Mouse (Mus musculus) heart, embryonic 15.5 days (tissue): ENCODE results near the gene Gm45021. TPM values are rescaled to one million over a fixed set of nuclear protein-coding genes. Genes with fewer than 3 reads are reported as not detected.

Experiments
- ATAC-seq: fragments of 200-750 bp; cut with Nextera tagmentation; replicated peaks from 2 replicates; pipeline ENCODE4 v1.8.0; 2017; ENCODE audit warnings: low read depth, moderate TSS enrichment; ENCODE audit not compliant: insufficient number of reproducible peaks, insufficient read depth, low FRiP score
- H3K27ac ChIP-seq: fragments of 300-500 bp; sonication (generic); 2 replicates; pipeline ENCODE4 v1.5.1; 2015; ENCODE audit warnings: mild to moderate bottlenecking, inconsistent platforms
- H3K27me3 ChIP-seq: fragments of 300-500 bp; sonication (generic); 2 replicates; pipeline ENCODE4 v1.6.1; 2015; ENCODE audit warnings: inconsistent platforms
- H3K36me3 ChIP-seq: fragments of 300-500 bp; sonication (generic); 2 replicates; pipeline ENCODE4 v1.6.1; 2015; ENCODE audit warnings: mild to moderate bottlenecking, inconsistent platforms
- H3K4me1 ChIP-seq: fragments of 300-500 bp; sonication (generic); replicated peaks from 2 replicates; pipeline ENCODE4 v1.6.1; 2015; ENCODE audit warnings: inconsistent platforms
- H3K4me2 ChIP-seq: fragments of 300-500 bp; sonication (generic); 2 replicates; pipeline ENCODE4 v1.6.1; 2015; ENCODE audit warnings: inconsistent platforms, mild to moderate bottlenecking, moderate library complexity
- H3K4me3 ChIP-seq: fragments of 300-500 bp; sonication (generic); 2 replicates; pipeline ENCODE4 v1.5.1; 2015; ENCODE audit warnings: mild to moderate bottlenecking, inconsistent platforms
- H3K9ac ChIP-seq: fragments of 300-500 bp; sonication (generic); 2 replicates; pipeline ENCODE4 v1.6.1; 2015; ENCODE audit warnings: mild to moderate bottlenecking, inconsistent platforms
- H3K9me3 ChIP-seq: fragments of 300-500 bp; sonication (generic); replicated peaks from 2 replicates; pipeline ENCODE4 v1.6.1; 2016; ENCODE audit warnings: inconsistent platforms
- WGBS: fragments of 180-500 bp; shearing (Covaris S2); methylation state at CpG from one replicate; pipeline ENCODE4 v1.1.7; 2015; ENCODE audit warnings: mixed read lengths; 5-methylcytosine and 5-hydroxymethylcytosine counted together
- polyA plus RNA-seq: library from polyadenylated mRNA; unstranded; fragments of >200 nt; fragmentation: Nextera tagmentation; extraction: Ambion mirVana; gene quantifications from 2 replicates; pipeline ENCODE4 v1.2.1, GENCODE M21; 2015

The Gm45021 gene
- polyA plus RNA-seq, 1 experiment from 2014 or later: not detected

DNA sequence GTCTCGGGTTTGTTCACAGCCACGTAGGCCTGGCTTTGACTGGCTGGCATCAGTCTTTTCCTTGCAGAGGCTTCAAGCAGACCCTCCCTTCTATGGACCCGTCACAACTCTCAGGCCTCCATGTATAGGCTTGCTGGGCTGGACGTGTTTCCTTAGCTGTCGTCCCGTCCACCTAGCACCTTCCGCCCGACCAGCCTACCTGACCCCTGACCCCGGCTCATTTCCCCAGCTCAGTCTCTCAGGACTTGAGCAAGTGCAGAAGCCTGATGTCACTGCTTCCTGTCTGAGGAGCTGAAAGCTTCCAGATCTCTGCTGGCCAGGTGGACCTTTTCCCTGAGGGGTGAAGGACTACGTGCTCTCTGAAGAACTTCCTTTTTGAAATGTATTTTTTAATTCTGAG lies 16.1 kb upstream of the Gm45021 start:
- Histone ChIP-seq H3K9ac (no peak overlapping the region), H3K27me3 (no peaks in the 10 kb centered on the region), H3K9me3 (no peaks in the 10 kb centered on the region), H3K36me3 (no peaks in the 10 kb centered on the region), H3K27ac (peak overlapping the region; percentile 71), H3K4me3 (no peak overlapping the region), H3K4me2 (no peak overlapping the region), H3K4me1 (peaks cover 36% of the 10 kb centered on the region)
- WGBS: 33% methylated on average over 10 of the region's 10 CpGs
- ATAC-seq: no peak

GRCm38 (mm10) chr6:48573981-48574380 lies 15.4 kb upstream of the Gm45021 start:
- Histone ChIP-seq H3K4me1 (peaks cover 29% of the 10 kb centered on the region), H3K27ac (peak overlapping the region; percentile 53), H3K4me2 (no peak overlapping the region), H3K4me3 (no peak overlapping the region), H3K27me3 (no peaks in the 10 kb centered on the region), H3K9me3 (no peaks in the 10 kb centered on the region), H3K36me3 (no peaks in the 10 kb centered on the region), H3K9ac (no peak overlapping the region)
- WGBS: 54% methylated on average over 3 of the region's 3 CpGs
- ATAC-seq: no peak

DNA sequence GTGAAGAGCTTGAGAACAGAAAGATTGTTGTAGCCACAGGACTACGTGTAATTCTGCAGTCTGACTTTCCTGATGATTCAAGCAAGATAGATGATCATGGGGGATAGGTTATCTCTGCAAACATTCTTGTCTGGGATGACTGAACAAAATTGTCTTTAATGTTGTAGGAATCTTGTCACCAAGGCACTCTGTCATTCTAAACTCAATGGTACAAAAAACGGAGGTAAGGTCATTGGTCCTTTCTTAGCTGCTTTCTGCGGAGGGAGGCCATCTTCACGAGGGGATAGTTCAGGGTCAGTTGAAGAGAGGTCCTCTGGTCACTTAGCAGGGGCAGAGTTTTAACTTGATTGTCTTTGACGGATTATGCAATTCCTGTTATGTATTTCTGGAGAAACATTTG lies 10.7 kb upstream of the Gm45021 start:
- H3K27me3 ChIP-seq: no peaks in the 10 kb centered on the region
- no peak overlapping the region for H3K9ac ChIP-seq
- H3K27ac ChIP-seq: peak overlapping the region; percentile 81
- WGBS: 50% methylated on average over 5 of the region's 5 CpGs
- ATAC-seq: no peak
- no peaks in the 10 kb centered on the region for H3K36me3 ChIP-seq
- no peak overlapping the region for H3K4me3 ChIP-seq
- H3K9me3 ChIP-seq: no peaks in the 10 kb centered on the region
- H3K4me2 ChIP-seq: no peak overlapping the region
- H3K4me1 ChIP-seq: peaks cover 28% of the 10 kb centered on the region

- H3K4me3 ChIP-seq: no peak overlapping the region
These were observed 10.2 kb upstream of the Gm45021 start for GRCm38 (mm10) chr6:48579215-48579648.

DNA sequence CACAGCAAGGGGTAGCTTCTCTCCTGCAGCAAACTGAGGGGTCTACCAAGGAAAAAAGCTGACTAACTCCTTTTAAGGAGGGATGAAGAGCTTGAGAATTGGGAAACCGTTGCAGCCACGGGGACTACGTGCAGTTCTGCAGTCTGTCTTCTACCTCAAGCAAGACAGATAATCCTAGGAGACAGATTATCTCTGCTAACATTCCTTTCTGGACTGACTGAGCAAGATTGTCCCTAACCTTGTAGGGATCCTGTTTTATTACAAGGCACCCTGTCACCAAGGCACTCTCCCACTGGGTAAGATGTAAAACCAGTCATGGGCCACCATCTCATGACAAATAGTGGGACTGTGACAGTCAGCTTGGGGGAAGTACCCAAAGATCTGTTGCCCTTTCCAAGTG lies 8.2 kb upstream of the Gm45021 start:
- Histone ChIP-seq H3K9me3 (no peaks in the 10 kb centered on the region), H3K27me3 (no peaks in the 10 kb centered on the region), H3K4me3 (no peak overlapping the region), H3K9ac (no peak overlapping the region), H3K27ac (peak overlapping the region; percentile 68), H3K4me2 (no peak overlapping the region), H3K36me3 (no peaks in the 10 kb centered on the region), H3K4me1 (peaks cover 24% of the 10 kb centered on the region)
- 29% methylated on average over 3 of the region's 3 CpGs for WGBS
- ATAC-seq: peak; percentile 66

More at GRCm38 (mm10) chr6:48579215-48579648, 10.2 kb upstream of the Gm45021 start:
- 6% methylated on average over 5 of the region's 5 CpGs for WGBS
- peak overlapping the region; percentile 45 for H3K4me2 ChIP-seq
- peak overlapping the region; percentile 81 for H3K27ac ChIP-seq
- peaks cover 24% of the 10 kb centered on the region for H3K4me1 ChIP-seq
- H3K9ac ChIP-seq: no peak overlapping the region
- no peaks in the 10 kb centered on the region for H3K36me3 ChIP-seq
- no peaks in the 10 kb centered on the region for H3K9me3 ChIP-seq
- ATAC-seq: 0 out of 2 replicates have a peak, but pooled peaks have one; percentile 48
- no peaks in the 10 kb centered on the region for H3K27me3 ChIP-seq

GRCm38 (mm10) chr6:48582037-48582436 lies 7.4 kb upstream of the Gm45021 start:
- ATAC-seq: 0 out of 2 replicates have a peak, but pooled peaks have one; percentile 19
- Histone ChIP-seq H3K36me3 (no peaks in the 10 kb centered on the region), H3K9me3 (no peaks in the 10 kb centered on the region), H3K27ac (peak overlapping the region; percentile 12; the same call in 1 of the 2 replicates), H3K27me3 (no peaks in the 10 kb centered on the region), H3K4me2 (no peak overlapping the region), H3K9ac (no peak overlapping the region), H3K4me1 (peaks cover 24% of the 10 kb centered on the region), H3K4me3 (no peak overlapping the region)
- 59% methylated on average over 3 of the region's 3 CpGs for WGBS

DNA sequence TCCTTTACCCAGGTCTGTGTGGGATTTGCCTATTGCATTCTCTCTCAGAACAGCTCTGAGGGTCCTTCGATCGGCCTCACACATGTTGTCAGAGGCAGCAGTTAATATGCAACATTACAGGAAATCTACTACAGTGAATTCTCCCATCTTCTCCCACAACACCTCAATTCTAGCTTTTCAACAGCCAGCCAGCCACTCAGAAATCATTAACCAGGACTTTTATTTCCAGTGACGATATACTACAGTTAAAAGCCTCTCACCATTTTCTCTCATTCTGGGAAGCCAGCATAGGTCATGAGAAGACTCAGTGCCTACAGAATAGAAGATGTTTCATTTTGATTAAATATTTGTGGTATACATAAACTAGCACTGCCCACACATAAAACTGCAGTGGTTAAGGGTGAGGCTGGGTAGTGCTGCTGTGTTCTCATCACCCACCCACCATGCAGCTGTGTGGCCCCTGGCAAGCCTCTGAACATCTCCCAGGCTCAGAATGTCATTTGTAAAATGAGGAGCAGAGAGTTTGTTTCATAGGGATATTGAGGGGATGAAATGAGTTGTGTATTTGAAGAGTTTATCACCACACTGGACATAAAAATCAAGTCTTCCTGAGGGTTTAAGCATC lies 1.9 kb downstream of the Gm45021 start:
- Histone ChIP-seq H3K4me2 (no peak overlapping the region), H3K27me3 (no peaks in the 10 kb centered on the region), H3K4me3 (no peak overlapping the region), H3K36me3 (peaks cover 8% of the 10 kb centered on the region), H3K4me1 (peaks cover 32% of the 10 kb centered on the region), H3K9me3 (peaks cover 3% of the 10 kb centered on the region; the same call in 1 of the 2 replicates), H3K27ac (no peak overlapping the region), H3K9ac (no peak overlapping the region)
- no peak for ATAC-seq
- 94% methylated on average over 3 of the region's 3 CpGs for WGBS

- peaks cover 13% of the 10 kb centered on the region for H3K36me3 ChIP-seq
- ATAC-seq: no peak
- peaks cover 3% of the 10 kb centered on the region; the same call in 1 of the 2 replicates for H3K9me3 ChIP-seq
- no peak overlapping the region for H3K9ac ChIP-seq
- peaks cover 32% of the 10 kb centered on the region for H3K4me1 ChIP-seq
- H3K27me3 ChIP-seq: no peaks in the 10 kb centered on the region
- no peak overlapping the region for H3K4me3 ChIP-seq
- H3K27ac ChIP-seq: no peak overlapping the region
- H3K4me2 ChIP-seq: no peak overlapping the region
- 88% methylated on average over 6 of the region's 6 CpGs for WGBS
These were observed 2.5 kb downstream of the Gm45021 start for GRCm38 (mm10) chr6:48591871-48592270.

DNA sequence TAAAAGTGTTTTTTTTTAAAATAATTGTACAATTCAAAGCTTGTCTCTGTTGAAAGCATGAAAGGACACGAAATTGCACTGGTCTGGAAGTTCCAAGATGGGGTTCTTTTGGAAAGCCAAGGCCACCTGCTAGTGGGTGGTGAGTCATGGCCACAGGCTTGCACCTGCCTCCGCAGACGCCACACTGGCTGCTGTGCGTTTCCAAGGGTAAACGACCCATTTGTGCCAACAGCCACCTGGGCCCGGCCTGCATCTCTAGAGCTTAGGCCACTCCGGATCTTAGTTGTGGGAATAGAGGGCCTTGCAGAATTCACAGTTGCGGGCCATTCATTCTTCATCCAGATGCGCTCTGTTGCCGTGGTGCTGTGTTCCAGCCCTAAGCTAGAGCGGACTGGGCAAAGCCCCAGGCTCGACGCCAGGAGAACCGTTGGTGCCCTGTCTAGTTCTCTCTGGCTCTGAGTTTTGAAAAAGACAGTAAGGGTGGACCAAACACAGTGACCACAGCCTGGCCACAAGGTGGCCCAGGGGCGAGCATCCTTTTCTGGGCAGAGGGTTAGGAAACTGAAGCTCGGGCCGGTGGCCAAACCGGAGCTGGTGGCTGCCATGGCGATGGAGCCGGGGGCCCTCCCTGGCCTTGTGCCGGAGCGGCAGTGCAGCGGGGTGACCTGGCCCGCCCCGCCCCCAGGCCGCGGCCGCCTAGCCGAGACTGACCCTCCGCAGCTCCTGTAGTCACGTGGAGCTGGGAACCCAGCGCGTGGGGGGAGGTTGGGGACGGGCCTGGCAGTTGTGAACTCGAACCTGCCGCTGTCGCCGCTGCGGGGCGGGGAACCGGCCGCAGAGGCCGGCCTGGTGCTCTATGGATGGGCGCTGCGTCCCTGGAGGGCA lies 4.0 kb downstream of the Gm45021 start, which contains the start of the genes Repin1 and Gm44965:
Gene Repin1 (plus strand): TSS at position 726 of the 885 bp plus-strand sequence.
Gene Gm44965 (plus strand): TSS at position 784 of the 885 bp plus-strand sequence.
- peaks cover 29% of the 10 kb centered on the region for H3K36me3 ChIP-seq

GRCm38 (mm10) chr6:48594043-48594738 lies 4.8 kb downstream of the Gm45021 start:
- Histone ChIP-seq H3K27me3 (no peaks in the 10 kb centered on the region), H3K4me2 (peak overlapping the region; percentile 64), H3K4me3 (peak overlapping the region; percentile 77), H3K9ac (peak overlapping the region; percentile 78), H3K9me3 (peaks cover 3% of the 10 kb centered on the region; the same call in 1 of the 2 replicates), H3K27ac (peak overlapping the region; percentile 92), H3K36me3 (peaks cover 36% of the 10 kb centered on the region), H3K4me1 (peaks cover 28% of the 10 kb centered on the region)
- WGBS: 1% methylated on average over 41 of the region's 41 CpGs
- peak; percentile 49 for ATAC-seq

More for the DNA sequence above, 4.0 kb downstream of the Gm45021 start, which contains the start of the genes Repin1 and Gm44965:
- Histone ChIP-seq H3K4me2 (peak within 1 kb of the TSS; percentile 64), H3K9me3 (peaks cover 3% of the 10 kb centered on the region; the same call in 1 of the 2 replicates), H3K4me3 (peak within 1 kb of the TSS; percentile 77), H3K4me1 (peaks cover 32% of the 10 kb centered on the region), H3K27ac (peak within 1 kb of the TSS; percentile 92), H3K27me3 (no peaks in the 10 kb centered on the region), H3K9ac (peak within 1 kb of the TSS; percentile 78)
- peak; percentile 92 for ATAC-seq
- WGBS: 7% methylated on average over 45 of the region's 45 CpGs
